Mouse (Mus musculus): Measurements from ENCODE around the gene Mdm2.

- no peak for TF ChIP-seq POLR2A (IDR thresholded peaks at IDR 0.05; ENCODE audit: control insufficient read depth, extremely low read depth, insufficient read depth, low read length, poor library complexity)
- no peak for TF ChIP-seq CTCF (IDR thresholded peaks at IDR 0.05; ENCODE audit: borderline replicate concordance, control insufficient read depth, extremely low read depth, insufficient read depth, low read length, poor library complexity)
Measured at GRCm38 (mm10) chr10:117691389-117691968, 19.1 kb downstream of the Mdm2 start.

Measured in thymus, adult 2 months (tissue).